Mouse (Mus musculus): ENCODE data around the gene Henmt1.

Henmt1 gene

GRCm38 (mm10) chr3:108938691-108939090 is 982 bp upstream of the Henmt1 start:
- DNase-seq (ENCODE audit: inconsistent age in 2 of 2, low spot score in 1 of 2): no peak

GRCm38 (mm10) chr3:108940001-108940633 is 444 bp downstream of the Henmt1 start, which contains the start of gene Gm9857:
Gene Gm9857, minus strand, starts transcription at chr3:108940445.
- no peak for DNase-seq (ENCODE audit: inconsistent age in 2 of 2, low spot score in 1 of 2)

GRCm38 (mm10) chr3:108940996-108941395 is 1.3 kb downstream of the Henmt1 start:
- DNase-seq (ENCODE audit: inconsistent age in 2 of 2, low spot score in 1 of 2): no peak

GRCm38 (mm10) chr3:108957976-108958375 is 18.3 kb downstream of the Henmt1 start:
- no peak for DNase-seq (ENCODE audit: inconsistent age in 2 of 2, low spot score in 1 of 2)

- no peak for DNase-seq (ENCODE audit: inconsistent age in 2 of 2, low spot score in 1 of 2)
Measured at GRCm38 (mm10) chr3:108959680-108960295, 20.1 kb downstream of the Henmt1 start.

GRCm38 (mm10) chr3:108961226-108961625 is 21.6 kb downstream of the Henmt1 start:
- no peak for DNase-seq (ENCODE audit: inconsistent age in 2 of 2, low spot score in 1 of 2)

- DNase-seq (ENCODE audit: inconsistent age in 2 of 2, low spot score in 1 of 2): no peak
Measured at GRCm38 (mm10) chr3:108961655-108962054, 22.0 kb downstream of the Henmt1 start.

- DNase-seq (ENCODE audit: inconsistent age in 2 of 2, low spot score in 1 of 2): no peak
Measured at GRCm38 (mm10) chr3:108963278-108963677, 23.6 kb downstream of the Henmt1 start.

- no peak for DNase-seq (ENCODE audit: inconsistent age in 2 of 2, low spot score in 1 of 2)
Measured at GRCm38 (mm10) chr3:108963776-108964175, 24.1 kb downstream of the Henmt1 start.

GRCm38 (mm10) chr3:108964361-108965044 is 24.8 kb downstream of the Henmt1 start:
- DNase-seq (ENCODE audit: inconsistent age in 2 of 2, low spot score in 1 of 2): no peak

- DNase-seq (ENCODE audit: inconsistent age in 2 of 2, low spot score in 1 of 2): no peak
Measured at GRCm38 (mm10) chr3:108966051-108966450, 26.4 kb downstream of the Henmt1 start.

- no peak for DNase-seq (ENCODE audit: inconsistent age in 2 of 2, low spot score in 1 of 2)
Measured at GRCm38 (mm10) chr3:108973980-108974660, 34.4 kb downstream of the Henmt1 start.

- no peak for DNase-seq (ENCODE audit: inconsistent age in 2 of 2, low spot score in 1 of 2)
Measured at GRCm38 (mm10) chr3:108974920-108975485, 35.3 kb downstream of the Henmt1 start.

GRCm38 (mm10) chr3:108977340-108978030 is 37.8 kb downstream of the Henmt1 start:
- peak in 1 of 2 experiments; percentile 51 for DNase-seq (ENCODE audit: inconsistent age in 2 of 2, low spot score in 1 of 2)

- DNase-seq (ENCODE audit: inconsistent age in 2 of 2, low spot score in 1 of 2): no peak
Measured at GRCm38 (mm10) chr3:108981946-108982345, 42.3 kb downstream of the Henmt1 start.

- DNase-seq (ENCODE audit: inconsistent age in 2 of 2, low spot score in 1 of 2): no peak
Measured at GRCm38 (mm10) chr3:108983989-108984388, 44.3 kb downstream of the Henmt1 start.

- no peak for DNase-seq (ENCODE audit: inconsistent age in 2 of 2, low spot score in 1 of 2)
Measured at GRCm38 (mm10) chr3:108986534-108986933, 46.9 kb downstream of the Henmt1 start.

GRCm38 (mm10) chr3:108987009-108987659 is 47.5 kb downstream of the Henmt1 start:
- no peak for DNase-seq (ENCODE audit: inconsistent age in 2 of 2, low spot score in 1 of 2)

GRCm38 (mm10) chr3:108989971-108990548 is 50.4 kb downstream of the Henmt1 start:
- no peak for DNase-seq (ENCODE audit: inconsistent age in 2 of 2, low spot score in 1 of 2)

- no peak for DNase-seq (ENCODE audit: inconsistent age in 2 of 2, low spot score in 1 of 2)
Measured at GRCm38 (mm10) chr3:108994477-108994876, 54.8 kb downstream of the Henmt1 start.
